Mouse (Mus musculus) spleen, adult 2 months (tissue): Measurements from ENCODE around the gene Mylk. TPM values are rescaled to one million over a fixed set of nuclear protein-coding genes. Genes with fewer than 3 reads are reported as not detected.

Experiments
- DNase-seq, 2 experiments: peaks; one replicate each; pipeline versions ENCODE4 v3.0.0 to v3.0.0-alpha.2; 2012 to 2021; ENCODE audit warnings: low spot score in 2 of 2, low read depth in 1 of 2
- H3K27ac ChIP-seq: fragments of 200-500 bp; 2 replicates; pipeline ENCODE4 v1.5.1; 2012; ENCODE audit warnings: low read length, inconsistent platforms; ENCODE audit not compliant: insufficient read depth
- H3K27me3 ChIP-seq: fragments of 200-500 bp; 2 replicates; pipeline ENCODE4 v1.6.1; 2012; ENCODE audit warnings: mild to moderate bottlenecking, moderate library complexity, low read length, inconsistent platforms; ENCODE audit not compliant: control insufficient read depth, insufficient read depth
- H3K36me3 ChIP-seq: fragments of 200-500 bp; 2 replicates; pipeline ENCODE4 v1.6.1; 2012; ENCODE audit warnings: mild to moderate bottlenecking, low read length, inconsistent platforms; ENCODE audit not compliant: control insufficient read depth, insufficient read depth
- H3K4me1 ChIP-seq: fragments of 200-500 bp; 2 replicates; pipeline ENCODE4 v1.6.1; 2011; ENCODE audit warnings: inconsistent platforms; ENCODE audit not compliant: control insufficient read depth, insufficient read depth, insufficient read length
- H3K4me3 ChIP-seq: fragments of 200-500 bp; 2 replicates; pipeline ENCODE4 v1.5.1; 2011; ENCODE audit warnings: mild to moderate bottlenecking, inconsistent platforms; ENCODE audit not compliant: insufficient read depth, insufficient read length; ENCODE audit errors: extremely low read depth
- CTCF ChIP-seq: fragments of 200-500 bp; IDR thresholded peaks from 2 replicates; pipeline ENCODE4 v1.5.1; 2011; ENCODE audit warnings: mild to moderate bottlenecking, inconsistent platforms; ENCODE audit not compliant: insufficient read depth, insufficient read length, insufficient replicate concordance; ENCODE audit errors: extremely low read depth
- POLR2A ChIP-seq: fragments of 200-500 bp; IDR thresholded peaks from 2 replicates; pipeline ENCODE4 v1.6.1; 2011; ENCODE audit warnings: low read depth, low read length, inconsistent platforms
- WGBS: fragments of 180-500 bp; shearing (Covaris S2); methylation state at CpG from one replicate; pipeline ENCODE4 v1.1.7; 2018; 5-methylcytosine and 5-hydroxymethylcytosine counted together
- polyA plus RNA-seq: library from polyadenylated mRNA; depleted of rRNA; stranded (reverse); fragments of >200 nt; gene quantifications from 2 replicates; pipeline ENCODE4 v1.2.3, GENCODE M21; 2012

Gene Mylk
- polyA plus RNA-seq, 1 experiment: 41.9 TPM

DNA sequence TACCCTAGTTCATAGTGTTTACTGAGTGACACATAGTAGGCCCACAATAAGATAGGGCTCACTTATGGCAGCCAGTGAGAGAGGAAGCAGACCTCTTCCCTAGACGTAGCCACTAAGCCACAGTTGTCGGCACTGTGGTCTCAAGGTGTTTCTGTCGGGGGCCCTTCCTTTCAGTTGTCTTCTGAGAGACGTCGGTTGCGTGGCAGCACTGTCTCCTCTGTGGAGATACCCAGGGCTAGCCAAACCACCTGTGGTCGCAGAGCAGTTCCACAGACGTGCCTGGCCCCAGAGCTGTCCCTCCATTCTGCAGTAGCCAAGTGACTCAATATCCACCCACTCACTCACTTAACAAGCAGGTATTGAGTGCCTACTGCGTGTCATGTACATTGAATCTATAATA, 205.9 kb downstream of the Mylk start:
- H3K27ac ChIP-seq: no peak overlapping the region
- WGBS: 28% methylated on average over 9 of the region's 9 CpGs
- no peaks in the 10 kb centered on the region for H3K27me3 ChIP-seq
- H3K4me3 ChIP-seq: no peak overlapping the region
- H3K4me1 ChIP-seq: no peaks in the 10 kb centered on the region
- no peak for TF ChIP-seq CTCF
- no peaks in the 10 kb centered on the region for H3K36me3 ChIP-seq
- DNase-seq: no peak

DNA sequence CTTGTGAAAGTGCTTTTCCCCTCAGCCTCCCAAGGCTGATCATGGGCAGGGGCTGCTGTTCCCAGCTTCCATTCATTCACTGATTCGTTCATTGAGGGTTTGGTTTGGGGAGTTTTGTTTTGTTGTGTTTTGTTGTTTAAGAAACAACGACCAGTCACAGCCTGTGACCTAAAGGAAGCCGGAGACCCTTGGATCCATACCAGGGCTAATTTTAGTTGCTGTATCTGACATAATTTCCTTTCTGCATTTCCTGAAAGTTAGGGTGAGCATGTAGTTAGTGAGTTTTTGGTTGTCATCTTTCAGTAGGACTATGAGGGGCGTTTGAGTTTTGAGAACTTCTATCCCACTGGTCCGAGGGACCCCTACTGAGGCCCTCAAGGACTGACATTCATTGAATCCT, 207.2 kb downstream of the Mylk start:
- 18% methylated on average over 5 of the region's 5 CpGs for WGBS

DNA sequence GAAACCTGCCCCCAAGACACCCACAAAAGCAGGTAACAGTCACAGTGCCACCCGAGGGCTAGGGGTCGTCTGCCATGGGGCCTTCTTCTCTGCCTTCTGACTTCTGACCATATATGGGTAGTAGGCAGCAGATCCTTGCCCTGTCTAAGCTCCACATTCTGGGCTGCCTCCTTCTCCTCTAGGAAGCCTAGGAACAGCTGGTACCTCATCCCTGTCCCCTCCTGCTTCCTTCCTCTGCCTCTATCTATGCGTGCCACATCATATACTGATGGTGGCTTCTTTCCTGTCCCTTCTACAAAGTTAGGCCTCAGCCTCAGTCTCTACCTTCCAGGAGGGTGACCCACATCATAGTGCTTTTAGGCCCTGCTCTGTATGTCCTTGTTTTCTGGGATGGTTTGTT, 207.8 kb downstream of the Mylk start:
- Histone ChIP-seq H3K27ac (no peak overlapping the region), H3K36me3 (no peaks in the 10 kb centered on the region), H3K4me3 (no peak overlapping the region), H3K27me3 (no peaks in the 10 kb centered on the region), H3K4me1 (no peaks in the 10 kb centered on the region)
- 42% methylated on average over 3 of the region's 3 CpGs for WGBS
- no peak for TF ChIP-seq CTCF
- no peak for TF ChIP-seq POLR2A
- no peak for DNase-seq

More for the DNA sequence above, 207.2 kb downstream of the Mylk start:
- no peaks in the 10 kb centered on the region for H3K36me3 ChIP-seq
- H3K4me3 ChIP-seq: no peak overlapping the region
- DNase-seq: no peak
- TF ChIP-seq POLR2A: no peak
- no peak for TF ChIP-seq CTCF
- no peaks in the 10 kb centered on the region for H3K27me3 ChIP-seq
- H3K4me1 ChIP-seq: no peaks in the 10 kb centered on the region
- H3K27ac ChIP-seq: 0 out of 2 replicates have a peak overlapping the region, but pooled peaks have one; percentile 8

DNA sequence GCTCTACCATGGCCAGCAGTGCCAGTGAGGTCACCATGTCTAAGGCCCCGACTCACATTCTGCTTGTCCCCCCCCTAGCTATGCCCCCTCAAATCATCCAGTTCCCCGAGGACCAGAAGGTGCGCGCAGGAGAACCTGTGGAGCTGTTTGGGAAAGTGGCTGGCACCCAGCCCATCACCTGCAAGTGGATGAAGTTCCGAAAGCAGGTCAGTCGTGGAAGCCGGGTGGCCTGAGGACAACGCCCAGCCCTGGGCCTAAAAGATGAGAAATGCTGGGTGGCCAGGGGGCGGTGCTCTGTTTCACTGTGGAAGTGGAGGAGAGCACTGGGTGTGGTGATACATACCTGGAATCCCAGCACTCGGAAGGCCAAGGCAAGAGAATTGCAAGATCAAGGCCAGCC, 208.5 kb downstream of the Mylk start:
- 92% methylated on average over 10 of the region's 10 CpGs for WGBS
- no peaks in the 10 kb centered on the region for H3K27me3 ChIP-seq
- no peak overlapping the region for H3K4me3 ChIP-seq
- DNase-seq: no peak
- no peaks in the 10 kb centered on the region for H3K36me3 ChIP-seq
- no peaks in the 10 kb centered on the region for H3K4me1 ChIP-seq
- TF ChIP-seq CTCF (no peak), POLR2A (no peak)
- H3K27ac ChIP-seq: no peak overlapping the region

DNA sequence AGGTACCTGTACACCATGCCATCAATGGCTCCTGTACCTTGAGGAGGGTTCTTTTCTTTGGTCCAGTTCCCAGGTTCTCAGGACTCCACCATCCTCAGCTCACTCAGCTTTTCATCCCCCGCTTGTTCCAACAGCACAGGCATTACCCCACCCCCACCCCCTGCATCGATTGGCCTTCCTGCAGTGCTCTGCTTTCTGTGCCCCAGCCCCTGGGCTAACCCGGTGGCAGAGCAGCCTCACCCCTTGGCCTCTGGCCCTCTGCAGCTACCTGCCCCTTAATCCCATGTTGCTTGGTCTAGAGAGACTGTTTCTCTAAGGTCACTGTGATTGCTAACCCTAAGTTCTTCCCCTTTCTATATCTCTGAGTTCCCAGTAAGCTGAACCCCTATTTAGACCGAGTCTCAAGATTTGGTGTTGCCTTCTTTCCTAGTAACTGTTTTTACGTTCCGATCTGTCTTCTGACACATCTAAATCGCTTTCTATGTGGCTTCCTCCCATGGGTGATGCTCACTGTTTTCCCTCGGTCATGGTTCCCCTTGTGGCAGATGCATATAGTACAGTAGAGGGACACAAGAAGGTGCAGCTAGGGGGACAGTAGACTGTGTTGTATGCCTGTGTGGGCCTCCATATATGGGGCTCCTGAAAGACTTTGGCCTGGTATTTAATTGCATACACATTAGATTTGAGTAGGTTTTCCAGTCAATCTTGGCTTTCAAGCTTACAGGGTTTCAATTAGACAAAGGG, 212.6 kb downstream of the Mylk start:
- Histone ChIP-seq H3K27ac (no peak overlapping the region; the same call in 1 of the 2 replicates), H3K27me3 (no peaks in the 10 kb centered on the region), H3K4me1 (no peaks in the 10 kb centered on the region), H3K36me3 (no peaks in the 10 kb centered on the region), H3K4me3 (no peak overlapping the region)
- 43% methylated on average over 8 of the region's 8 CpGs for WGBS
- TF ChIP-seq CTCF (no peak), POLR2A (no peak)
- no peak for DNase-seq

DNA sequence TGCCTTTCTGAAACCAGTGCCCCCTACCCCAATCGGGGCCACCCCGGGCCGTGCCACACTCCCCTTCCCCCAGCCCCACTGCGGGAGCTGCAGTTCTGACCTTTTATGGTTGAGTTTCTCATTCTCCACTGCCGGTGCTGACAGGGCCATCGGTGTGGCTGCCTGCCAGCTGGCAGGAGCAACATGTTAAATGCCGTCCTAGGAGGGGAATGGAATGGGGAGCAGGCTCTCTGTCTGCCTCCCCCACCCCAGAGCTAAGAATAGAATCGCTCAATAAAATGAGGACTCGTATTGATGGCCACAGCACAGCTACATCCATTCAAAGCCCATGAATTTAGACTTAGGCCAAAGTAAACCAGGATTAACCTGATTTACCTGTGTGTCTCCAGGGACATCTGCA, 213.7 kb downstream of the Mylk start:
- TF ChIP-seq POLR2A: no peak
- TF ChIP-seq CTCF: no peak
- Histone ChIP-seq H3K4me3 (no peak overlapping the region), H3K36me3 (no peaks in the 10 kb centered on the region), H3K4me1 (no peaks in the 10 kb centered on the region), H3K27me3 (no peaks in the 10 kb centered on the region), H3K27ac (peak overlapping the region; percentile 54; the same call in 1 of the 2 replicates)
- WGBS: 43% methylated on average over 9 of the region's 9 CpGs
- DNase-seq: no peak

DNA sequence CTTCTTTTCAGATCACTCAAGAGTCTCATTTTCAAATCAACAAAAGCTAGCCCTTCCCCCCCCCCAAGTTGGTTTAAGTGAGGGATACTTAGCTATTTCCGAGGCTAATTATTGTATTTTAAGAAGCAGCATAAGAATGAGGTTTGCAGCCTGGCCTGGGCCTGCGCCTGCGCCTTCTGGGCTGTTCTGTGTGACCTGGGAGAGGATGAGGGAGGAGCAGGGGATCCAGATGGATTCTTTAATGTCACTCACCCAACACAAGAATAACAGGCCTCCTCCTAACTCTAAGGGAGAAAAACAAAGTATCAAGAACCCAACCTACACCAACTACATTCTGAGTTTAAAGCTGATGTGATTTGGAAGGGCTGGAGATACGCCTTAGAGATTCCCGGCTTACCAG, 214.3 kb downstream of the Mylk start:
- TF ChIP-seq CTCF (no peak), POLR2A (no peak)
- H3K27me3 ChIP-seq: no peaks in the 10 kb centered on the region
- H3K4me1 ChIP-seq: no peaks in the 10 kb centered on the region
- no peak for DNase-seq
- H3K27ac ChIP-seq: 0 out of 2 replicates have a peak overlapping the region, but pooled peaks have one; percentile 33
- no peaks in the 10 kb centered on the region for H3K36me3 ChIP-seq
- 88% methylated on average over 5 of the region's 5 CpGs for WGBS
- H3K4me3 ChIP-seq: no peak overlapping the region

DNA sequence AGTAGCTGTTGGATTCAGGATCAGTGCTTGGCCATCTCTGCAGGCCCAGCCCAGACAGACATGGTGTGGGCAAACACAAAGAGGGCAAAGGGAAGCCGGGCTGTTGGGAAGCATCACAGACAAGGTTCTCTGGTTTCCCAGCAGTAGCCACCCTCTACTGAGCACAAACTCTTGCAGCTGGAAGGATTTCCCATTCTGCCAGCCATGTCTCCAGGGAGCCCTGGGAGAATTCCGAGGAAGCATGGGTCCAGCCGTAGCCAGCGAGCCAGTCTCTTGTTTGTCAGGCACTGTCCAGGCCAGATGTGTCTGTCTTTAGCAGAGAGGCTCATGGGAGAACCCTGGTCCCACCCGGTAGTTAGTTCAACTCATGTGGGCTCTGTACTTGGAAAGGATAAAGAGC, 215.2 kb downstream of the Mylk start:
- H3K27ac ChIP-seq: no peak overlapping the region
- no peak for DNase-seq
- no peaks in the 10 kb centered on the region for H3K27me3 ChIP-seq
- TF ChIP-seq CTCF (no peak), POLR2A (no peak)
- H3K4me3 ChIP-seq: no peak overlapping the region
- H3K4me1 ChIP-seq: no peaks in the 10 kb centered on the region
- H3K36me3 ChIP-seq: no peaks in the 10 kb centered on the region
- 96% methylated on average over 5 of the region's 5 CpGs for WGBS
